11 mouse cellular contexts compared by ENCODE assay signal in the genomic region with DNA sequence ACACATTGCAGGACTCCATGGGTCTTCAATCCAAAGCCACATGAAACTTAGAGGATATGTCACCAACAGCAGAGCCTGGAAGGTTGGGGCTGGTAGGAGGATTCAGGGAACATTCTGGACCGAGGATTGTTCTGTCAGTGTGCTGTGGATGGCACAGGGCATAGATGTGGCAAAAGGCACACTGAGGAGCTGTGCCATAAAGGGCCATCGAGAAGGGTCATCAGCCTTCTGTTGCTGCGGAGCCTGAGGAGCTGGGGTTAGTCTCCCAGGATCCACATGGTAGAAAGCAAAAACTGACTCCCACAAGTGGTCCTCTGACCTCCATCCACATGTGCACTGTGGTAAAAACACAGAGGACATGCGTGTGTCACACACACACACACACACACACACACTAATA.
A peak's percentile ranks its signal among the peaks of the same experiment; 100 is the strongest.
DNase-seq lines count a peak whose midpoint lies in the region; ATAC-seq lines count a peak whose summit lies in the region.
"Had no signal": no experiment of that assay in that cellular context is flagged by ENCODE, and none has a peak within 500 bp of the region (broad histone marks: within the 10 kb centered on the region; RNA-seq: fewer than 3 reads in every experiment).

No protein-coding gene starts in this region.

- H3K4me3 ChIP-seq in kidney, embryonic 16.5 days (ENCODE audit: low read length): no peak overlapping the region
- H3K4me3 ChIP-seq in embryonic facial prominence, embryonic 13.5 days: no peak overlapping the region
- H3K4me3 ChIP-seq in intestine, embryonic 15.5 days (replicated peaks): no peak overlapping the region

- peak overlapping the region; percentile 79; the same call in 1 of the 2 replicates for H3K4me2 ChIP-seq in kidney, embryonic 16.5 days (replicated peaks; ENCODE audit: low read depth, low read length)
- H3K4me2 ChIP-seq in embryonic facial prominence, embryonic 13.5 days: peak overlapping the region; percentile 70
- H3K4me2 ChIP-seq in intestine, embryonic 15.5 days (replicated peaks): peak overlapping the region; percentile 93; the same call in 1 of the 2 replicates

- ATAC-seq in kidney, embryonic 16.5 days (ENCODE audit: low FRiP score, low TSS enrichment): no peak
- ATAC-seq in embryonic facial prominence, embryonic 13.5 days (ENCODE audit: insufficient number of reproducible peaks, insufficient read depth, low FRiP score, low TSS enrichment, low read depth): no peak
- 0 out of 2 replicates have a peak, but pooled peaks have one; percentile 6 for ATAC-seq in intestine, embryonic 15.5 days

- H3K9me3 ChIP-seq in kidney, embryonic 16.5 days (ENCODE audit: low read length): no peaks in the 10 kb centered on the region
- no peaks in the 10 kb centered on the region for H3K9me3 ChIP-seq in embryonic facial prominence, embryonic 13.5 days
- no peaks in the 10 kb centered on the region for H3K9me3 ChIP-seq in intestine, embryonic 15.5 days
- H3K9me3 ChIP-seq: liver, embryonic 13.5 days had no signal

- H3K9ac ChIP-seq in kidney, embryonic 16.5 days (replicated peaks; ENCODE audit: low read length): peak overlapping the region; percentile 78
- no peak overlapping the region for H3K9ac ChIP-seq in embryonic facial prominence, embryonic 13.5 days
- no peak overlapping the region for H3K9ac ChIP-seq in intestine, embryonic 15.5 days

- no peaks in the 10 kb centered on the region for H3K27me3 ChIP-seq in kidney, embryonic 16.5 days (ENCODE audit: insufficient read depth, low read length)
- no peaks in the 10 kb centered on the region for H3K27me3 ChIP-seq in embryonic facial prominence, embryonic 13.5 days
- H3K27me3 ChIP-seq in intestine, embryonic 15.5 days (replicated peaks): no peaks in the 10 kb centered on the region

- peak overlapping the region; percentile 71; the same call in 1 of the 2 replicates for H3K27ac ChIP-seq in kidney, embryonic 16.5 days (ENCODE audit: low read length)
- H3K27ac ChIP-seq in embryonic facial prominence, embryonic 13.5 days: peak overlapping the region; percentile 64
- H3K27ac ChIP-seq in intestine, embryonic 15.5 days: 0 out of 2 replicates have a peak overlapping the region, but pooled peaks have one; percentile 51
- H3K27ac ChIP-seq: liver, embryonic 13.5 days had no signal

- 28% methylated on average over 4 of the region's 4 CpGs for WGBS in kidney, embryonic 16.5 days
- 47% methylated on average over 4 of the region's 4 CpGs for WGBS in embryonic facial prominence, embryonic 13.5 days
- 42% methylated on average over 4 of the region's 4 CpGs for WGBS in intestine, embryonic 15.5 days

- no peaks in the 10 kb centered on the region for H3K36me3 ChIP-seq in kidney, embryonic 16.5 days (ENCODE audit: insufficient read depth, low read length)
- no peaks in the 10 kb centered on the region for H3K36me3 ChIP-seq in embryonic facial prominence, embryonic 13.5 days
- H3K36me3 ChIP-seq in intestine, embryonic 15.5 days: no peaks in the 10 kb centered on the region
- H3K36me3 ChIP-seq: liver, embryonic 13.5 days had no signal

- DNase-seq in kidney, postnatal 10 days: no peak
- DNase-seq in neural tube, embryonic 10.5 days (ENCODE audit: extremely low spot score, low spot score): peak; percentile 32
- DNase-seq in cerebellum, adult 18-20 months: no peak
- DNase-seq in adrenal gland, postnatal 4 days (ENCODE audit: low spot score in 2 of 2): no peak
- no peak for DNase-seq in natural killer cell, adult 2 months (ENCODE audit: low spot score in 2 of 2)
- DNase-seq: kidney, adult 11 months; liver, embryonic 13.5 days; thymus, adult 18-20 months had no signal

- H3K4me1 ChIP-seq in kidney, embryonic 16.5 days (ENCODE audit: insufficient read depth, low read length): peaks cover 38% of the 10 kb centered on the region
- H3K4me1 ChIP-seq in embryonic facial prominence, embryonic 13.5 days: peaks cover 39% of the 10 kb centered on the region
- peaks cover 23% of the 10 kb centered on the region for H3K4me1 ChIP-seq in intestine, embryonic 15.5 days (replicated peaks)
